In the genomic region with DNA sequence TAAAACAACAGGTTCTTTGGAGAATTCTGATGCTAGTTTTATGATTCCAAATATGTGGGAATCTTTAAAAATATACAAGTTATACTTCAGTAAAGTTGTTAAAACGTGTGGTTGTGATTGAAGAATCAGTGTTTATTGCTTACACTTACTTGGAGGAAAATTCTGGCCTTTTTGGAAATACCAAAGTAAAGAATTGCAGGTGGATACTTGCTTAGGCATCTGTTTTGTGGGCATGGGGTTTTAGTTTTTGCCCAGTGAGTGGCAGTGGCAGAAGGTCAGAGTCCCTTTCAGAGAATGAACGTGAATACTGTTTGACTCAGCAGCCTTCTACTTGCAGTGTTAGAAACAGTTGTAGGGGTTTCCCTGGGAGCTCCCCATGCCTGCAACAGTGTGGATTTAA, we compare ENCODE assay signal across 18 mouse cellular contexts.
"Had no signal": no experiment of that assay in that cellular context is flagged by ENCODE, and none has a peak within 500 bp of the region (broad histone marks: within the 10 kb centered on the region; RNA-seq: fewer than 3 reads in every experiment).

No protein-coding gene starts in this region.

- H3K9ac ChIP-seq: heart, embryonic 12.5 days; hindbrain, embryonic 13.5 days; hindbrain, embryonic 15.5 days; limb, embryonic 13.5 days; limb, embryonic 15.5 days; liver, embryonic 12.5 days; liver, embryonic 14.5 days had no signal

- DNase-seq: gastrocnemius, postnatal 10 days; gastrocnemius, postnatal 36 days; heart, adult 18-20 months; heart, postnatal 10 days; kidney, adult 18-20 months; kidney, postnatal 10 days; layer of hippocampus, adult 9-11 months; layer of hippocampus, postnatal 36 days; left cerebral cortex, postnatal 4 days had no signal

- H3K4me1 ChIP-seq: heart, embryonic 10.5 days; hindbrain, embryonic 13.5 days; hindbrain, embryonic 15.5 days; limb, embryonic 13.5 days; limb, embryonic 15.5 days had no signal

- H3K9me3 ChIP-seq: heart, embryonic 10.5 days; heart, embryonic 12.5 days; hindbrain, embryonic 13.5 days; hindbrain, embryonic 15.5 days; limb, embryonic 13.5 days; limb, embryonic 15.5 days; liver, embryonic 12.5 days had no signal

- H3K27ac ChIP-seq: heart, embryonic 10.5 days; hindbrain, embryonic 13.5 days; hindbrain, embryonic 15.5 days; hindbrain, postnatal 0 days; limb, embryonic 13.5 days; limb, embryonic 15.5 days; liver, embryonic 12.5 days; liver, embryonic 14.5 days had no signal

- H3K4me2 ChIP-seq: heart, embryonic 12.5 days; hindbrain, embryonic 13.5 days; hindbrain, embryonic 15.5 days; limb, embryonic 13.5 days; limb, embryonic 15.5 days; liver, embryonic 12.5 days had no signal

- H3K4me3 ChIP-seq: heart, embryonic 10.5 days; heart, embryonic 12.5 days; hindbrain, embryonic 13.5 days; hindbrain, embryonic 15.5 days; limb, embryonic 13.5 days; limb, embryonic 15.5 days; liver, embryonic 12.5 days had no signal

- H3K27me3 ChIP-seq: heart, embryonic 12.5 days; hindbrain, embryonic 13.5 days; hindbrain, embryonic 15.5 days; limb, embryonic 13.5 days; limb, embryonic 15.5 days; liver, embryonic 12.5 days had no signal
